Mouse (Mus musculus) erythroblast, embryonic 14.5 days (primary cell): ENCODE results near the gene R3hdm2.

Source experiments
- GATA1 ChIP-seq: IDR thresholded peaks from 2 replicates; pipeline ENCODE4 v1.6.1; 2012; ENCODE audit warnings: low read length, inconsistent platforms, mixed read lengths
- TAL1 ChIP-seq: IDR thresholded peaks from 3 replicates; pipeline ENCODE4 v1.6.1; 2012; ENCODE audit warnings: low read length, inconsistent platforms, mixed read lengths

- TF ChIP-seq TAL1 (no peak), GATA1 (no peak)
These were observed 110.3 kb downstream of the R3hdm2 start for GRCm38 (mm10) chr10:127490160-127491127.
